Mouse (Mus musculus): ENCODE results near the gene Mfap1a. TPM values are rescaled to one million over a fixed set of nuclear protein-coding genes. Genes with fewer than 3 reads are reported as not detected.
"Not testable (repeated sequence)": the region's sequence is repeated elsewhere in the genome, so short reads cannot be mapped to it uniquely, and the experiment has no call there.

The Mfap1a gene
- polyA plus RNA-seq, 1 experiment, result 5.6 TPM

GRCm38 (mm10) chr2:121518106-121518505 is 11.6 kb upstream of the Mfap1a start:
- no peak for TF ChIP-seq POLR2A (IDR thresholded peaks at IDR 0.05; ENCODE audit: low read depth, low read length)
- TF ChIP-seq CTCF (conservative IDR thresholded peaks at IDR 0.05; ENCODE audit: insufficient read depth, insufficient read length, low read depth, low read length), result no peak
- Histone ChIP-seq H3K36me3 (ENCODE audit: control insufficient read depth, insufficient read depth, low read length) (no peaks in the 10 kb centered on the region), H3K27ac (ENCODE audit: insufficient read depth, low read depth, low read length) (no peak overlapping the region), H3K4me3 (ENCODE audit: insufficient read depth, low read depth, low read length) (no peak overlapping the region), H3K27me3 (replicated peaks; ENCODE audit: control insufficient read depth, insufficient read depth, low read length) (no peaks in the 10 kb centered on the region), H3K4me1 (ENCODE audit: control insufficient read depth, insufficient read depth, low read length) (no peaks in the 10 kb centered on the region)
- 94% methylated on average over 5 of the region's 5 CpGs for WGBS
- DNase-seq, result no peak

- TF ChIP-seq POLR2A (IDR thresholded peaks at IDR 0.05; ENCODE audit: low read depth, low read length), result no peak
- TF ChIP-seq CTCF (conservative IDR thresholded peaks at IDR 0.05; ENCODE audit: insufficient read depth, insufficient read length, low read depth, low read length), result no peak
- Histone ChIP-seq H3K4me3 (ENCODE audit: insufficient read depth, low read depth, low read length) (no peak overlapping the region), H3K27ac (ENCODE audit: insufficient read depth, low read depth, low read length) (no peak overlapping the region), H3K36me3 (ENCODE audit: control insufficient read depth, insufficient read depth, low read length) (no peaks in the 10 kb centered on the region), H3K27me3 (replicated peaks; ENCODE audit: control insufficient read depth, insufficient read depth, low read length) (no peaks in the 10 kb centered on the region), H3K4me1 (ENCODE audit: control insufficient read depth, insufficient read depth, low read length) (no peaks in the 10 kb centered on the region)
- DNase-seq, result no peak
- WGBS, result 97% methylated on average over 4 of the region's 4 CpGs
Observed at GRCm38 (mm10) chr2:121514211-121514610, 7.7 kb upstream of the Mfap1a start.

- not testable (repeated sequence) for H3K4me1 ChIP-seq (ENCODE audit: control insufficient read depth, insufficient read depth, low read length); H3K36me3 ChIP-seq (ENCODE audit: control insufficient read depth, insufficient read depth, low read length); H3K4me3 ChIP-seq (ENCODE audit: insufficient read depth, low read depth, low read length); DNase-seq; H3K27ac ChIP-seq (ENCODE audit: insufficient read depth, low read depth, low read length); H3K27me3 ChIP-seq (replicated peaks; ENCODE audit: control insufficient read depth, insufficient read depth, low read length)
- 94% methylated on average over 5 of the region's 5 CpGs for WGBS
Observed at GRCm38 (mm10) chr2:121512991-121513765, 6.7 kb upstream of the Mfap1a start.

- Histone ChIP-seq H3K27me3 (replicated peaks; ENCODE audit: control insufficient read depth, insufficient read depth, low read length) (no peaks in the 10 kb centered on the region), H3K27ac (ENCODE audit: insufficient read depth, low read depth, low read length) (no peak overlapping the region), H3K36me3 (ENCODE audit: control insufficient read depth, insufficient read depth, low read length) (no peaks in the 10 kb centered on the region), H3K4me1 (ENCODE audit: control insufficient read depth, insufficient read depth, low read length) (no peaks in the 10 kb centered on the region; the same call in 1 of the 2 replicates), H3K4me3 (ENCODE audit: insufficient read depth, low read depth, low read length) (no peak overlapping the region)
- no peak for DNase-seq
- WGBS, result 94% methylated on average over 8 of the region's 8 CpGs
- TF ChIP-seq CTCF (conservative IDR thresholded peaks at IDR 0.05; ENCODE audit: insufficient read depth, insufficient read length, low read depth, low read length) (no peak), POLR2A (IDR thresholded peaks at IDR 0.05; ENCODE audit: low read depth, low read length) (no peak)
Observed at GRCm38 (mm10) chr2:121511401-121511800, 4.9 kb upstream of the Mfap1a start.

- no peak overlapping the region for H3K27ac ChIP-seq (ENCODE audit: insufficient read depth, low read depth, low read length)
- no peaks in the 10 kb centered on the region for H3K36me3 ChIP-seq (ENCODE audit: control insufficient read depth, insufficient read depth, low read length)
- peak; percentile 85 for DNase-seq
- H3K27me3 ChIP-seq (replicated peaks; ENCODE audit: control insufficient read depth, insufficient read depth, low read length), result no peaks in the 10 kb centered on the region
- no peak for TF ChIP-seq POLR2A (IDR thresholded peaks at IDR 0.05; ENCODE audit: low read depth, low read length)
- TF ChIP-seq CTCF (conservative IDR thresholded peaks at IDR 0.05; ENCODE audit: insufficient read depth, insufficient read length, low read depth, low read length), result no peak
- H3K4me3 ChIP-seq (ENCODE audit: insufficient read depth, low read depth, low read length), result peak overlapping the region; percentile 55
- H3K4me1 ChIP-seq (ENCODE audit: control insufficient read depth, insufficient read depth, low read length), result peaks cover 2% of the 10 kb centered on the region; the same call in 1 of the 2 replicates
- 21% methylated on average over 16 of the region's 16 CpGs for WGBS
Observed at GRCm38 (mm10) chr2:121509584-121509983, 3.1 kb upstream of the Mfap1a start.

- H3K4me1 ChIP-seq (ENCODE audit: control insufficient read depth, insufficient read depth, low read length), result peaks cover 5% of the 10 kb centered on the region; the same call in 1 of the 2 replicates
- no peaks in the 10 kb centered on the region for H3K27me3 ChIP-seq (replicated peaks; ENCODE audit: control insufficient read depth, insufficient read depth, low read length)
- 79% methylated on average over 2 of the region's 2 CpGs for WGBS
- no peaks in the 10 kb centered on the region for H3K36me3 ChIP-seq (ENCODE audit: control insufficient read depth, insufficient read depth, low read length)
- H3K27ac ChIP-seq (ENCODE audit: insufficient read depth, low read depth, low read length), result no peak overlapping the region
- no peak overlapping the region for H3K4me3 ChIP-seq (ENCODE audit: insufficient read depth, low read depth, low read length)
- TF ChIP-seq CTCF (conservative IDR thresholded peaks at IDR 0.05; ENCODE audit: insufficient read depth, insufficient read length, low read depth, low read length) (no peak), POLR2A (IDR thresholded peaks at IDR 0.05; ENCODE audit: low read depth, low read length) (no peak)
- DNase-seq, result no peak
Observed at GRCm38 (mm10) chr2:121507951-121508330, 1.5 kb upstream of the Mfap1a start.

- Histone ChIP-seq H3K36me3 (ENCODE audit: control insufficient read depth, insufficient read depth, low read length) (no peaks in the 10 kb centered on the region), H3K4me3 (ENCODE audit: insufficient read depth, low read depth, low read length) (peak overlapping the region; percentile 7; the same call in 1 of the 2 replicates), H3K27me3 (replicated peaks; ENCODE audit: control insufficient read depth, insufficient read depth, low read length) (no peaks in the 10 kb centered on the region), H3K27ac (ENCODE audit: insufficient read depth, low read depth, low read length) (no peak overlapping the region), H3K4me1 (ENCODE audit: control insufficient read depth, insufficient read depth, low read length) (peaks cover 5% of the 10 kb centered on the region; the same call in 1 of the 2 replicates)
- DNase-seq, result no peak
- WGBS, result 5% methylated on average over 12 of the region's 12 CpGs
- TF ChIP-seq POLR2A (IDR thresholded peaks at IDR 0.05; ENCODE audit: low read depth, low read length), result no peak
- TF ChIP-seq CTCF (conservative IDR thresholded peaks at IDR 0.05; ENCODE audit: insufficient read depth, insufficient read length, low read depth, low read length), result no peak
Observed at GRCm38 (mm10) chr2:121507173-121507950, 897 bp upstream of the Mfap1a start.

GRCm38 (mm10) chr2:121501550-121501949 is 4.9 kb downstream of the Mfap1a start:
- not testable (repeated sequence) for H3K4me1 ChIP-seq (ENCODE audit: control insufficient read depth, insufficient read depth, low read length); H3K27me3 ChIP-seq (replicated peaks; ENCODE audit: control insufficient read depth, insufficient read depth, low read length); H3K27ac ChIP-seq (ENCODE audit: insufficient read depth, low read depth, low read length); H3K36me3 ChIP-seq (ENCODE audit: control insufficient read depth, insufficient read depth, low read length); H3K4me3 ChIP-seq (ENCODE audit: insufficient read depth, low read depth, low read length); DNase-seq
- 88% methylated on average over 3 of the region's 6 CpGs for WGBS

- H3K4me1 ChIP-seq (ENCODE audit: control insufficient read depth, insufficient read depth, low read length); H3K27me3 ChIP-seq (replicated peaks; ENCODE audit: control insufficient read depth, insufficient read depth, low read length); H3K36me3 ChIP-seq (ENCODE audit: control insufficient read depth, insufficient read depth, low read length); H3K27ac ChIP-seq (ENCODE audit: insufficient read depth, low read depth, low read length); DNase-seq; H3K4me3 ChIP-seq (ENCODE audit: insufficient read depth, low read depth, low read length): not testable (repeated sequence)
- 96% methylated on average over 2 of the region's 2 CpGs for WGBS
Observed at GRCm38 (mm10) chr2:121484403-121484802, 22.1 kb downstream of the Mfap1a start.
